Mouse (Mus musculus): ENCODE data around the gene Ppil2. TPM values are rescaled to one million over a fixed set of nuclear protein-coding genes. Genes with fewer than 3 reads are reported as not detected.

The Ppil2 gene
- polyA plus RNA-seq, 1 experiment = 108 TPM

GRCm38 (mm10) chr16:17069511-17070443 is 41.3 kb downstream of the Ppil2 start, which contains the start of gene Ypel1:
Gene Ypel1 (plus strand): TSS chr16:17069696.
- H3K27ac ChIP-seq (ENCODE audit: insufficient read depth, low read length) = no peak within 1 kb of the TSS
- TF ChIP-seq CTCF (IDR thresholded peaks at IDR 0.05; ENCODE audit: borderline replicate concordance, insufficient read depth, low read depth, low read length) = no peak
- 0 out of 2 replicates have a peak, but pooled peaks have one; percentile 29 for TF ChIP-seq POLR2A (IDR thresholded peaks at IDR 0.05; ENCODE audit: borderline replicate concordance, insufficient read depth, low read length)
- DNase-seq = peak; percentile 84 to 88
- WGBS = 1% methylated on average over 76 of the region's 76 CpGs
- no peaks in the 10 kb centered on the region for H3K27me3 ChIP-seq (ENCODE audit: control insufficient read depth, insufficient read depth, low read length)
- no peaks in the 10 kb centered on the region; the same call in 1 of the 2 replicates for H3K4me1 ChIP-seq (ENCODE audit: control insufficient read depth, insufficient read depth, low read length)
- H3K4me3 ChIP-seq (replicated peaks; ENCODE audit: insufficient read depth, low read depth, low read length) = peak within 1 kb of the TSS; percentile 75

- Histone ChIP-seq H3K4me1 (ENCODE audit: control insufficient read depth, insufficient read depth, low read length) (no peaks in the 10 kb centered on the region; the same call in 1 of the 2 replicates), H3K27me3 (ENCODE audit: control insufficient read depth, insufficient read depth, low read length) (no peaks in the 10 kb centered on the region), H3K4me3 (replicated peaks; ENCODE audit: insufficient read depth, low read depth, low read length) (no peak overlapping the region), H3K27ac (ENCODE audit: insufficient read depth, low read length) (no peak overlapping the region)
- 97% methylated on average over 2 of the region's 2 CpGs for WGBS
- no peak for DNase-seq
- TF ChIP-seq CTCF (IDR thresholded peaks at IDR 0.05; ENCODE audit: borderline replicate concordance, insufficient read depth, low read depth, low read length) (no peak), POLR2A (IDR thresholded peaks at IDR 0.05; ENCODE audit: borderline replicate concordance, insufficient read depth, low read length) (no peak)
Observed at GRCm38 (mm10) chr16:17067552-17067951, 43.5 kb downstream of the Ppil2 start.

- Histone ChIP-seq H3K27ac (ENCODE audit: insufficient read depth, low read length) (no peak overlapping the region), H3K27me3 (ENCODE audit: control insufficient read depth, insufficient read depth, low read length) (no peaks in the 10 kb centered on the region), H3K4me1 (ENCODE audit: control insufficient read depth, insufficient read depth, low read length) (no peaks in the 10 kb centered on the region), H3K4me3 (replicated peaks; ENCODE audit: insufficient read depth, low read depth, low read length) (no peak overlapping the region)
- TF ChIP-seq CTCF (IDR thresholded peaks at IDR 0.05; ENCODE audit: borderline replicate concordance, insufficient read depth, low read depth, low read length) (no peak), POLR2A (IDR thresholded peaks at IDR 0.05; ENCODE audit: borderline replicate concordance, insufficient read depth, low read length) (no peak)
- no peak for DNase-seq
- WGBS = 82% methylated on average over 1 of the region's 1 CpGs
Observed at GRCm38 (mm10) chr16:17062338-17062737, 48.7 kb downstream of the Ppil2 start.

- TF ChIP-seq CTCF (IDR thresholded peaks at IDR 0.05; ENCODE audit: borderline replicate concordance, insufficient read depth, low read depth, low read length) (no peak), POLR2A (IDR thresholded peaks at IDR 0.05; ENCODE audit: borderline replicate concordance, insufficient read depth, low read length) (no peak)
- 17% methylated on average over 3 of the region's 3 CpGs for WGBS
- Histone ChIP-seq H3K27me3 (ENCODE audit: control insufficient read depth, insufficient read depth, low read length) (no peaks in the 10 kb centered on the region), H3K4me1 (ENCODE audit: control insufficient read depth, insufficient read depth, low read length) (no peaks in the 10 kb centered on the region), H3K27ac (ENCODE audit: insufficient read depth, low read length) (no peak overlapping the region), H3K4me3 (replicated peaks; ENCODE audit: insufficient read depth, low read depth, low read length) (no peak overlapping the region)
- no peak for DNase-seq
Observed at GRCm38 (mm10) chr16:17055584-17055983, 55.5 kb downstream of the Ppil2 start.

- TF ChIP-seq CTCF (IDR thresholded peaks at IDR 0.05; ENCODE audit: borderline replicate concordance, insufficient read depth, low read depth, low read length) (no peak), POLR2A (IDR thresholded peaks at IDR 0.05; ENCODE audit: borderline replicate concordance, insufficient read depth, low read length) (no peak)
- Histone ChIP-seq H3K27me3 (ENCODE audit: control insufficient read depth, insufficient read depth, low read length) (no peaks in the 10 kb centered on the region), H3K4me3 (replicated peaks; ENCODE audit: insufficient read depth, low read depth, low read length) (no peak overlapping the region), H3K27ac (ENCODE audit: insufficient read depth, low read length) (no peak overlapping the region), H3K4me1 (ENCODE audit: control insufficient read depth, insufficient read depth, low read length) (no peaks in the 10 kb centered on the region)
- WGBS = 4% methylated on average over 3 of the region's 3 CpGs
- DNase-seq = no peak
Observed at GRCm38 (mm10) chr16:17053903-17054302, 57.2 kb downstream of the Ppil2 start.

GRCm38 (mm10) chr16:17052087-17052486 is 59.0 kb downstream of the Ppil2 start:
- H3K4me1 ChIP-seq (ENCODE audit: control insufficient read depth, insufficient read depth, low read length) = no peaks in the 10 kb centered on the region
- H3K27me3 ChIP-seq (ENCODE audit: control insufficient read depth, insufficient read depth, low read length) = no peaks in the 10 kb centered on the region
- TF ChIP-seq POLR2A (IDR thresholded peaks at IDR 0.05; ENCODE audit: borderline replicate concordance, insufficient read depth, low read length) (no peak), CTCF (IDR thresholded peaks at IDR 0.05; ENCODE audit: borderline replicate concordance, insufficient read depth, low read depth, low read length) (no peak)
- H3K27ac ChIP-seq (ENCODE audit: insufficient read depth, low read length) = no peak overlapping the region
- DNase-seq = no peak
- no peak overlapping the region for H3K4me3 ChIP-seq (replicated peaks; ENCODE audit: insufficient read depth, low read depth, low read length)
- WGBS = 75% methylated on average over 7 of the region's 7 CpGs

- DNase-seq = no peak
- no peaks in the 10 kb centered on the region for H3K27me3 ChIP-seq (ENCODE audit: control insufficient read depth, insufficient read depth, low read length)
Observed at GRCm38 (mm10) chr16:17049886-17050285, 61.2 kb downstream of the Ppil2 start.

GRCm38 (mm10) chr16:17045287-17045686 is 65.8 kb downstream of the Ppil2 start:
- 46% methylated on average over 3 of the region's 3 CpGs for WGBS
- TF ChIP-seq POLR2A (IDR thresholded peaks at IDR 0.05; ENCODE audit: borderline replicate concordance, insufficient read depth, low read length) (no peak), CTCF (IDR thresholded peaks at IDR 0.05; ENCODE audit: borderline replicate concordance, insufficient read depth, low read depth, low read length) (no peak)
- Histone ChIP-seq H3K27ac (ENCODE audit: insufficient read depth, low read length) (0 out of 2 replicates have a peak overlapping the region, but pooled peaks have one; percentile 11), H3K4me1 (ENCODE audit: control insufficient read depth, insufficient read depth, low read length) (no peaks in the 10 kb centered on the region), H3K27me3 (ENCODE audit: control insufficient read depth, insufficient read depth, low read length) (no peaks in the 10 kb centered on the region), H3K4me3 (replicated peaks; ENCODE audit: insufficient read depth, low read depth, low read length) (no peak overlapping the region)
- no peak for DNase-seq

More at GRCm38 (mm10) chr16:17049886-17050285, 61.2 kb downstream of the Ppil2 start:
- H3K4me1 ChIP-seq (ENCODE audit: control insufficient read depth, insufficient read depth, low read length) = no peaks in the 10 kb centered on the region
- 56% methylated on average over 1 of the region's 1 CpGs for WGBS
- TF ChIP-seq CTCF (IDR thresholded peaks at IDR 0.05; ENCODE audit: borderline replicate concordance, insufficient read depth, low read depth, low read length) (no peak), POLR2A (IDR thresholded peaks at IDR 0.05; ENCODE audit: borderline replicate concordance, insufficient read depth, low read length) (no peak)
- H3K4me3 ChIP-seq (replicated peaks; ENCODE audit: insufficient read depth, low read depth, low read length) = no peak overlapping the region
- H3K27ac ChIP-seq (ENCODE audit: insufficient read depth, low read length) = no peak overlapping the region

Measured in cerebellum, adult 2 months (tissue).